Mouse (Mus musculus) cerebellum, adult 9-10 months (tissue): ENCODE data around the gene Gm1110.
"Not testable (repeated sequence)": the region's sequence is repeated elsewhere in the genome, so short reads cannot be mapped to it uniquely, and the experiment has no call there.

Experiments used
- DNase-seq: peaks from one replicate; pipeline ENCODE4 v3.0.0; 2022

Gene Gm1110

GRCm38 (mm10) chr9:26922909-26923526, at the start of gene Gm1110:
Gene Gm1110 (minus strand): TSS chr9:26923111.
- DNase-seq = no peak

GRCm38 (mm10) chr9:26947790-26948189, 24.9 kb upstream of the Gm1110 start:
- DNase-seq = no peak

DNA sequence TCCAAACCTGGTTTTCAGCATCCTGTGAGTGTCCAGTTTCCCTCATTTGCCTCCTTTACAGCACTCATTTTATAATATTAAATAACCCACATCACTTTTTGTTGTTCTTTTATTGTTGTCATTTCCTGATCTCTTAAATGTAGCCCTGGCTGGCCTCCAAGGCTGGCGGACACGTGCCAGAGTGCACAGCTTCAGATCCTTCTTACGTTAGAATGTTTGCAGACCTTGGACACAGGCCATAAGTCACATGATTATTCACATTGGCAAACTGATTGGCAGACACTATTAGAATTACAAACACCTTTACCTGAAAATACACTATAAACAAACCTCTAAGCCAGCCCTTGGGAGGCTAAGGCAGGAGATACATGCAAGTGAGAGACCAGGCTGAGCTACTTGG, 1.2 kb upstream of the Gm1110 start:
- DNase-seq = no peak

DNA sequence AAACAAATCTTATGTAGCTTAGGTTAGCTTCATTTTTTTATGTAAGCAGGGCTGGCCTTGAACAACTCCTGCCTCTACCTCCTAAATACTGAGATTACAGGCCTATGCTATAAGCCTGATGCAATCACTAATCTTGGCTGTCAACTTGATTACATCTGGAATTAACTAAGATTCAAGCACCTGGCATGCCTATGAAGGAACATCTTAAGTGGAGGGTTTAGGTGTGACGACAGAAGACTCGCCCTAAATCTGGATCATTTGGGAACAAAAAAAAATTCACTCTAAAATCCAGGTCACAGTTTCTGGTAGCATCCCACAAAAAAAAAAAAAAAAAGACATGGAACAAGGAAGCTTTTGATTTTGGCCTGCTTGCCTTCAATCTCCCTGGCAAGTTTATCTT, 3.1 kb downstream of the Gm1110 start:
- no peak for DNase-seq

- no peak for DNase-seq
Observed at GRCm38 (mm10) chr9:26913150-26913549, 9.8 kb downstream of the Gm1110 start.

- DNase-seq = no peak
Observed at GRCm38 (mm10) chr9:26911251-26911650, 11.7 kb downstream of the Gm1110 start.

GRCm38 (mm10) chr9:26869856-26870255, 53.1 kb downstream of the Gm1110 start:
- not testable (repeated sequence) for DNase-seq

- DNase-seq = no peak
Observed at GRCm38 (mm10) chr9:26860751-26861150, 62.2 kb downstream of the Gm1110 start, which contains the start of gene Glb1l3. Gene Glb1l3 (minus strand): TSS chr9:26860890.

DNA sequence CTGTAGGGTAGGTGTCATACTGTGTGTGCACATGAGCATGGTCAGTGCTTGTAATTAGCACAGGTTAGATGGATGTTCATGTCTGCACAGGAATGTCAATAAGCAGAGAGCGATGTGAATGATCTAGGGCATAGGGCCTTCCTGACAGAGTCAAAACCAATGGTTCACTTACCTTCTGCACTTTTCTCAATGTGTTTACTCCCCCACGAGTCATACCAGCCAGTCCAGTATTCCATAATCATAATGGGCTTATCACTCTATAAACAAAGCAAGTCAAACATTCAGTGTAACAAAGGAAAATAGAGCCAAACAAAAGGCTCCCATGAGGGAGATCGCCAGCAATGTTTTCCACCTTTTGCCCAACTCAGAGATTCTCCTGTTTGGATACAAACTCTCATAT, 91.8 kb downstream of the Gm1110 start:
- no peak for DNase-seq
